Mouse (Mus musculus): ENCODE results near the gene Vmn1r148. TPM values are rescaled to one million over a fixed set of nuclear protein-coding genes. Genes with fewer than 3 reads are reported as not detected.
"Not testable (repeated sequence)": the region's sequence is repeated elsewhere in the genome, so short reads cannot be mapped to it uniquely, and the experiment has no call there.

The Vmn1r148 gene
- not detected in 2 replicates for polyA plus RNA-seq (2014; fragmentation: Nextera tagmentation; extraction: Ambion mirVana)

DNA sequence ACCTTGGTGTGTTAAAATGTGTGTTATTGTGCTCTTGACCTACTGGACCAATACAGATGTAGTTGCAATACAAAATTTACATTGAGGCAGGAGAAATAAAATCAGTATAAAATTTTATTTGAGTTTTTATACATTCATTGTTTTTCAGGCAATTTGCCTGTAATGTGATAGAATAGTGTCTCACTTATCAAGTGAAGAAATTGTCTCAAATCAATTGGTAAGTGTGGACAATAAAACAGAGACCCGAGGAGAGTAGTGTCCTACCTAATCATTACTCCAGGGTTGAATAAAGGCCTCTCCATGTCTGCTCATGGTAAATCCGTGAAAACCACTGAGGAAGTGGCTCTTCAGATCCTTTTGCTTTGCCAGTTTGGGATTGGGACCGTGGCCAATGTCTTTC is at the start of gene Vmn1r148:
Gene Vmn1r148, plus strand, starts transcription at position 301 of the 400 bp plus-strand sequence.
- not testable (repeated sequence) for H3K4me3 ChIP-seq (ENCODE audit: low read depth, low read length); ATAC-seq (ENCODE audit: insufficient number of reproducible peaks, low FRiP score, low TSS enrichment, low read depth); H3K9me3 ChIP-seq (ENCODE audit: control insufficient read depth, low read length); H3K4me2 ChIP-seq (ENCODE audit: low read depth, severe bottlenecking); H3K27me3 ChIP-seq (ENCODE audit: control insufficient read depth, insufficient read depth, low read length); DNase-seq (ENCODE audit: low spot score); H3K9ac ChIP-seq (ENCODE audit: low read length); H3K27ac ChIP-seq (replicated peaks; ENCODE audit: low read depth, low read length); H3K4me1 ChIP-seq (ENCODE audit: control insufficient read depth, insufficient read depth, low read length); H3K36me3 ChIP-seq (ENCODE audit: control insufficient read depth, insufficient read depth, low read length)
- WGBS = no CpG with 5 or more reads among the region's 3 CpGs

DNA sequence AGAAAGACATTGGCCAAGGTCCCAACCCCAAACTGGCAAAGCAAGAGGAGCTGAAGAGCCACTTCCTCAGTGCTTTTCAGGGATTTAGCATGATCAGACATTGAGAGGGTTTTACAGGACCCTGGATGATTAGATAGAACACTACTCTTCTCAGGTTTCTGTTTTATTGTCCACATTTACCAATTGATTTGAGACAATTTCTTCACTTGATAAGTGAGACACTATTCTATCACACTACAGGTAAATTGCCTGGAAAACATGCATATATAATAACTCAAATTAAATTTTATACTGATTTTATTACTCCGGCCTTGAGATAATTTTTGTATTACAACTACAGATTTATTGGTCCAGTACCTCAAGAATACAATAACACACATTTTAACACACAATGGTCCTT is 42.4 kb upstream of the Vmn1r148 start, which contains the start of gene Gm8660:
Gene Gm8660, minus strand, starts transcription at position 101 of the 400 bp plus-strand sequence.
- not testable (repeated sequence) for DNase-seq (ENCODE audit: low spot score); H3K4me2 ChIP-seq (ENCODE audit: low read depth, severe bottlenecking); H3K9ac ChIP-seq (ENCODE audit: low read length); H3K9me3 ChIP-seq (ENCODE audit: control insufficient read depth, low read length); ATAC-seq (ENCODE audit: insufficient number of reproducible peaks, low FRiP score, low TSS enrichment, low read depth); H3K27ac ChIP-seq (replicated peaks; ENCODE audit: low read depth, low read length); H3K4me3 ChIP-seq (ENCODE audit: low read depth, low read length); H3K4me1 ChIP-seq (ENCODE audit: control insufficient read depth, insufficient read depth, low read length); H3K36me3 ChIP-seq (ENCODE audit: control insufficient read depth, insufficient read depth, low read length); H3K27me3 ChIP-seq (ENCODE audit: control insufficient read depth, insufficient read depth, low read length)
- no CpG with 5 or more reads among the region's 1 CpGs for WGBS

DNA sequence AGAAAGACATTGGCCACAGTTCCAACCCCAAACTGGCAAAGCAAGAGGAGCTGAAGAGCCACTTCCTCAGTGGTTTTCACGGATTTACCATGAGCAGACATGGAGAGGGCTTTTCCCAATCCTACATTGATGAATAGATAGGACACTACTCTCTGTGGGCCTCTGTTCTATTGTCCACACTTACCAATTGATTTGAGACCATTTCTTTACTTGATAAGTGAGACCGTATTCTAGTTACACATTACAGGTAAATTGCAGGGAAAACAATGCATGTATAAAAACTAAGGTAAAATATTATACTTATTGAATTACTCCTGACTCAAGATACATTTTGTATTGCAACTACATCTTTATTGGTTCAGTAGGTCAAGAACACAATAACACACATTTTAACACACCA is 24.7 kb downstream of the Vmn1r148 start, which contains the start of gene Vmn1r149:
Gene Vmn1r149, minus strand, starts transcription at position 101 of the 400 bp plus-strand sequence.
- not testable (repeated sequence) for H3K27me3 ChIP-seq (ENCODE audit: control insufficient read depth, insufficient read depth, low read length); H3K4me1 ChIP-seq (ENCODE audit: control insufficient read depth, insufficient read depth, low read length); H3K9ac ChIP-seq (ENCODE audit: low read length); H3K9me3 ChIP-seq (ENCODE audit: control insufficient read depth, low read length); H3K4me2 ChIP-seq (ENCODE audit: low read depth, severe bottlenecking); H3K4me3 ChIP-seq (ENCODE audit: low read depth, low read length); H3K27ac ChIP-seq (replicated peaks; ENCODE audit: low read depth, low read length); DNase-seq (ENCODE audit: low spot score); ATAC-seq (ENCODE audit: insufficient number of reproducible peaks, low FRiP score, low TSS enrichment, low read depth); H3K36me3 ChIP-seq (ENCODE audit: control insufficient read depth, insufficient read depth, low read length)
- WGBS = no CpG with 5 or more reads among the region's 2 CpGs

DNA sequence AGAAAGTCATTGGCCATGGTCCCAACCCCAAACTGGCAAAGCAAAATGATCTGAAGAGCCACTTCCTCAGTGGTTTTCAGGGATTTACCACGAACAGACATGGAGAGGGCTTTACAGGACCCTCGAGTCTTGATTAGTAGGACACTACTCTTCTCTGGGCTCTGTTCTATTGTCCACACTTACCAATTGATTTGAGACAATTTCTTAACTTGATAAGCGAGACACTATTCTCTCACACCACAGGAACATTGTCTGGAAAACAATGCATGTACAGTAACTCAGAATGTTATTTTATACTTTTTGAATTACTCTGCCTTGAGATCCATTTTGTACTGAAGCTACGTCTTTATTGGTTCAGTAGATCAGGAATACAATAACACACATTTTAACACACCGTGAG is 50.6 kb downstream of the Vmn1r148 start, which contains the start of gene Gm10665:
Gene Gm10665, minus strand, starts transcription at position 101 of the 400 bp plus-strand sequence.
- not testable (repeated sequence) for H3K9me3 ChIP-seq (ENCODE audit: control insufficient read depth, low read length); DNase-seq (ENCODE audit: low spot score); H3K4me1 ChIP-seq (ENCODE audit: control insufficient read depth, insufficient read depth, low read length); H3K27ac ChIP-seq (replicated peaks; ENCODE audit: low read depth, low read length); ATAC-seq (ENCODE audit: insufficient number of reproducible peaks, low FRiP score, low TSS enrichment, low read depth); H3K27me3 ChIP-seq (ENCODE audit: control insufficient read depth, insufficient read depth, low read length); H3K4me2 ChIP-seq (ENCODE audit: low read depth, severe bottlenecking); H3K9ac ChIP-seq (ENCODE audit: low read length); H3K4me3 ChIP-seq (ENCODE audit: low read depth, low read length); H3K36me3 ChIP-seq (ENCODE audit: control insufficient read depth, insufficient read depth, low read length)
- no CpG with 5 or more reads among the region's 5 CpGs for WGBS

Other genes starting within 250 kb of the Vmn1r148 start
- gene Vmn1r142, start 249.5 kb upstream of the Vmn1r148 start, polyA plus RNA-seq (2014; fragmentation: Nextera tagmentation; extraction: Ambion mirVana) = not detected in 2 replicates
- gene Vmn1r143, start 224.2 kb upstream of the Vmn1r148 start, polyA plus RNA-seq (2014; fragmentation: Nextera tagmentation; extraction: Ambion mirVana) = not detected in 2 replicates
- gene Gm8653, start 212.3 kb upstream of the Vmn1r148 start, polyA plus RNA-seq (2014; fragmentation: Nextera tagmentation; extraction: Ambion mirVana) = not detected in 2 replicates
- gene Gm8453, start 184.1 kb upstream of the Vmn1r148 start, polyA plus RNA-seq (2014; fragmentation: Nextera tagmentation; extraction: Ambion mirVana) = not detected in 2 replicates
- not detected in 2 replicates for gene Gm4187, start 83.9 kb upstream of the Vmn1r148 start, polyA plus RNA-seq (2014; fragmentation: Nextera tagmentation; extraction: Ambion mirVana)
- gene Gm8660, start 42.5 kb upstream of the Vmn1r148 start, polyA plus RNA-seq (2014; fragmentation: Nextera tagmentation; extraction: Ambion mirVana) = not detected in 2 replicates
- gene Vmn1r149, start 24.6 kb downstream of the Vmn1r148 start, polyA plus RNA-seq (2014; fragmentation: Nextera tagmentation; extraction: Ambion mirVana) = not detected in 2 replicates
- not detected in 2 replicates for gene Gm10665, start 50.5 kb downstream of the Vmn1r148 start, polyA plus RNA-seq (2014; fragmentation: Nextera tagmentation; extraction: Ambion mirVana)
- gene Vmn1r151, start 86.1 kb downstream of the Vmn1r148 start, polyA plus RNA-seq (2014; fragmentation: Nextera tagmentation; extraction: Ambion mirVana) = not detected in 2 replicates
- not detected in 2 replicates for gene Vmn1r152, start 109.4 kb downstream of the Vmn1r148 start, polyA plus RNA-seq (2014; fragmentation: Nextera tagmentation; extraction: Ambion mirVana)
- gene Gm8677, start 121.3 kb downstream of the Vmn1r148 start, polyA plus RNA-seq (2014; fragmentation: Nextera tagmentation; extraction: Ambion mirVana) = not detected in 2 replicates
- not detected in 2 replicates for gene Gm4201, start 151.8 kb downstream of the Vmn1r148 start, polyA plus RNA-seq (2014; fragmentation: Nextera tagmentation; extraction: Ambion mirVana)
- gene Gm4565, start 174.5 kb downstream of the Vmn1r148 start, polyA plus RNA-seq (2014; fragmentation: Nextera tagmentation; extraction: Ambion mirVana) = not detected in 2 replicates
- gene Vmn1r155, start 244.4 kb downstream of the Vmn1r148 start, polyA plus RNA-seq (2014; fragmentation: Nextera tagmentation; extraction: Ambion mirVana) = not detected in 2 replicates

All from limb, embryonic 11.5 days (tissue).